Mouse (Mus musculus): ENCODE data around the gene Acer1.
A peak's percentile ranks its signal among the peaks of the same experiment; 100 is the strongest.

DNA sequence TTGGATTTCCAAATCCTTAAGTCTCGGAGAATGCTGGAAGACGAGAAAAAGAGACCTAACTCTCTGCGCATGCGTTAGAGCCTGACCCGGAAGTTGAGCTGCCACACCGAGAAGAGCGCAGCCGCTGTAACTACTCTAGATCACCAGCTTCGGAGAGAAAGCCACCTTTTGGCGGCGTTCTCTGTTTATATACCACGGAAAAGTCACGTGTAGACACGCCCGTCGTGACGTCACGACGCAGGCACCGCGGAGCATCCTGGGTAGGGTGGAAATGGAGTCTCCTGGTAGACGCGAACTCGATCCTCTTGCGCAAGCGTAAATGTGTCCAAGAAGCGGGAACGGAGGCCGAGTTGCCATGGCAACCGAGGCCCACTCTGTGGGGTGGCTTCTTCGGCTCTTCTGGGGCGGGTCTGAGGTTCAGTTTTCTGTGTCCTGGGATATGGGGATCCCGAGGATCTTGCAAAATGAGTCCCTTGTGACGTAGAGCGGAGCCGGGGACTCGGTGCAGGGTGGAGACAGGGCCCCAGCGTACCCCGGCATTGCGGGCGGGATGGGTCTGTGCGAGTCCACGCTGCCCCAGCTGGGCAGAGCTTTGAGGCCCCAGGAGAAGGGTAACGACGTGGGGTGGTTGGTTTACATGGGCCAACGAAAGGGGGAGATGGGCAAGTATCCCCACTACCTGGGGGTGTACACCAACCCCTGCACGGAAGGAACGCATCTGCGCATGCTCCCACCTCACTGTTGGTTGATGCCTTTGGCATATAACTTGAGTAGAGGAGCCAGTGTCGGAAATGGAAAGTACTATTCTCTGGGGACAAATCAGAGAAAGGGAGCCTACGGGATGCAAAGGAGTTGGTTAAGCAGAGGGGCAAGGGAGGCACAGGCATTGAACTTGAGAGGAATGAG, 29.6 kb upstream of the Acer1 start, which contains the start of the genes Gtf2f1 and Gm17949:
- no peak for TF ChIP-seq CTCF (IDR thresholded peaks at IDR 0.05; ENCODE audit: control insufficient read depth, insufficient read depth, insufficient read length)
- peak; percentile 95 for TF ChIP-seq CEBPB (IDR thresholded peaks at IDR 0.05; ENCODE audit: low read depth)
- TF ChIP-seq MYOD1 (IDR thresholded peaks at IDR 0.05; ENCODE audit: control insufficient read depth, insufficient read length, low read depth), result no peak
- peak; percentile 100 for TF ChIP-seq USF1 (IDR thresholded peaks at IDR 0.05; ENCODE audit: low read depth)

All from C2C12 (cell line).